Mouse (Mus musculus): ENCODE measurements around the gene Blvra. TPM values are rescaled to one million over a fixed set of nuclear protein-coding genes. Genes with fewer than 3 reads are reported as not detected.
"Not testable (repeated sequence)": the region's sequence is repeated elsewhere in the genome, so short reads cannot be mapped to it uniquely, and the experiment has no call there.

Gene Blvra
- polyA plus RNA-seq, 1 experiment from 2014 or later, result 76.4 TPM

DNA sequence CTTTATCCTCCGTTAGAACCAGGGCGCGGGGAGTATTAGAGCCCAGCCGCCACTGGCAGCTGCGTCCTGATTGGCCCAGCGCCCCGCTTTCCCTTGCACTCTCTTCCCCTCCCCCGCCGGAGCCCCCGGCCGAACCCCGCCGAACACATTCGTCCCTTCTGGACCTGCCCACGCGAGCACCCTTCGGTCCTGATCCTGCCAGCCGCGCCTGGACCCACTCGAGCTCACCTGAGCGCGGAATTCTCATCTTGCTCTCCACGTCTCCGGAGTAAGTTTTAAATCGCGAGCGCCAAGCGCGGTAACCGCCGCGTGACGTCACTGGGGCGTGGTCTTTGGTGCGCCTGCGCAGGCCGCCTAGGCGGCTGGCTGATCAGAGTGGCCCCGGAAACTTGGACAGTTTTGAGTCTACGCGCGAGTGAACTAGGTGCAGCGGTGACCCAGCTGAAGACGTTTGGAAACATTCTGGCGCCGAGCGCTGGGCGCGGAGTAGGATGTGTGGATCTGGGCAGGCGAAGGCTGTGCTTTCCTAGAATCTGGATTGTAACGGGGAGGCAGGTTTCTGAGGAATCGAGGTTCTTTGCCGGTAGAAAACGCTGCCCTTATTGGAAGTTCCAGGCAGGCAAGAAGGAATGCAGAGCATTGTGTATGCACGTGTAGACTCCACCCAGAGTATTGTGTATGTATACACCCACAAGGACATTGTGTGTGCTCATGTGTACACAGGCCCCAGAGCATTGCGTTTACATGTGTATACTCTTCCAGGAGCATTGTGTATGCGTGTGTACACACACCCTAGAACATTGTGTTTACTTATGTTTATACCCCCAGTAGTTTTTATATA, 63.4 kb downstream of the Blvra start, which contains the start of gene Ncaph:
TSS of gene Ncaph (minus strand) at position 334 of the 841 bp plus-strand sequence.
- H3K9ac ChIP-seq (ENCODE audit: low read depth, low read length), result peak within 1 kb of the TSS; percentile 60
- no peak for TF ChIP-seq CTCF (IDR thresholded peaks at IDR 0.05; ENCODE audit: low read depth)
- H3K4me3 ChIP-seq (replicated peaks; ENCODE audit: low read depth, low read length), result peak within 1 kb of the TSS; percentile 87
- peak within 1 kb of the TSS; percentile 84 for H3K27ac ChIP-seq
- peak; percentile 94 for DNase-seq (ENCODE audit: low spot score)
- H3K9me3 ChIP-seq (replicated peaks; ENCODE audit: low read length), result no peaks in the 10 kb centered on the region
- 1% methylated on average over 55 of the region's 57 CpGs for WGBS
- H3K27me3 ChIP-seq (ENCODE audit: insufficient read depth, low read length), result no peaks in the 10 kb centered on the region
- H3K4me2 ChIP-seq (ENCODE audit: low read length), result peak within 1 kb of the TSS; percentile 65
- 0 out of 2 replicates have a peak, but pooled peaks cover 10% of the 10 kb centered on the region for H3K4me1 ChIP-seq (replicated peaks; ENCODE audit: insufficient read depth, low read length)
- no peaks in the 10 kb centered on the region for H3K36me3 ChIP-seq (ENCODE audit: insufficient read depth, low read length)
- peak; percentile 85 for ATAC-seq (replicated peaks; ENCODE audit: low FRiP score, low read depth)

DNA sequence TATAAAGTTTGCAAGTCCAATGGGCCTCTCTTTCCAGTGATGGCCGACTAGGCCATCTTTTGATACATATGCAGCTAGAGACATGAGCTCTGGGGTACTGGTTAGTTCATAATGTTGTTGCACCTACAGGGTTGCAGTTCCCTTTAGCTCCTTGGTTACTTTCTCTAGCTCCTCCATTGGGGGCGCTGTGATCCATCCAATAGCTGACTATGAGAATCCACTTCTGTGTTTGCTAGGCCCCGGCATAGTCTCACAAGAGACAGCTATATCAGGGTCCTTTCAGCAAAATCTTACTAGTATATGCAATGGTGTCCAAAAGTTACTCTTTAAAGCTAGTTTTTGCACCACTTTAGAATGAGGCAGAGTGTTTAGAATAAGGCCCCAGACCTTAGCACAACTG, 64.8 kb downstream of the Blvra start:
- not testable (repeated sequence) for H3K36me3 ChIP-seq (ENCODE audit: insufficient read depth, low read length); H3K9me3 ChIP-seq (replicated peaks; ENCODE audit: low read length); DNase-seq (ENCODE audit: low spot score); H3K27me3 ChIP-seq (ENCODE audit: insufficient read depth, low read length); H3K4me2 ChIP-seq (ENCODE audit: low read length); H3K4me3 ChIP-seq (replicated peaks; ENCODE audit: low read depth, low read length); H3K27ac ChIP-seq; ATAC-seq (replicated peaks; ENCODE audit: low FRiP score, low read depth); H3K4me1 ChIP-seq (replicated peaks; ENCODE audit: insufficient read depth, low read length); H3K9ac ChIP-seq (ENCODE audit: low read depth, low read length)
- peak; percentile 39; the same call in 1 of the 2 replicates for TF ChIP-seq CTCF (IDR thresholded peaks at IDR 0.05; ENCODE audit: low read depth)
- WGBS, result 36% methylated on average over 2 of the region's 3 CpGs

DNA sequence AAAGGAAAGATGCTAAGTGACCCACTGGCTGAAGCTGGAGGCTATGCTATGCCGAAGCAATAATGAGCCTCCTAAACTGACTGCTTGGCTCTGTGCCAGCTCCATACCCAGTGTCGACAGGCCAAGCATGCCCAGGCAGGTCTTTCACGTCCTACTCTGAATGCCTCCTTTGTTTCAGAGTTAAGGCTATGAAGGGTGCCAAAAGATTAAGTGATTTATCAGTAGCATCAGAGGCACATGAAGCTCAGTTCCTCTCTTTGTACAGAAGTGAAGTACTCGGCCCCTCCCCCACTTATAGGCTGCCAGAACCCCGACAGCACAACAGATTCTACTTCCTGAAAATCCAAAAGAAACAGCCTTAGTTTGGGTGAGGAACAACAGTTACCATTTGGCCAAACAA, 66.5 kb downstream of the Blvra start:
- Histone ChIP-seq H3K4me3 (replicated peaks; ENCODE audit: low read depth, low read length) (no peak overlapping the region), H3K4me1 (replicated peaks; ENCODE audit: insufficient read depth, low read length) (peaks cover 7% of the 10 kb centered on the region; the same call in 1 of the 2 replicates), H3K27ac (peak overlapping the region; percentile 58; the same call in 1 of the 2 replicates), H3K27me3 (ENCODE audit: insufficient read depth, low read length) (no peaks in the 10 kb centered on the region), H3K4me2 (ENCODE audit: low read length) (peak overlapping the region; percentile 9), H3K9ac (ENCODE audit: low read depth, low read length) (no peak overlapping the region), H3K36me3 (ENCODE audit: insufficient read depth, low read length) (0 out of 2 replicates have a peak, but pooled peaks cover 5% of the 10 kb centered on the region), H3K9me3 (replicated peaks; ENCODE audit: low read length) (no peaks in the 10 kb centered on the region)
- 9% methylated on average over 5 of the region's 5 CpGs for WGBS
- TF ChIP-seq CTCF (IDR thresholded peaks at IDR 0.05; ENCODE audit: low read depth), result no peak
- DNase-seq (ENCODE audit: low spot score) (peak; percentile 69), ATAC-seq (replicated peaks; ENCODE audit: low FRiP score, low read depth) (peak; percentile 16; the same call in 1 of the 2 replicates)

DNA sequence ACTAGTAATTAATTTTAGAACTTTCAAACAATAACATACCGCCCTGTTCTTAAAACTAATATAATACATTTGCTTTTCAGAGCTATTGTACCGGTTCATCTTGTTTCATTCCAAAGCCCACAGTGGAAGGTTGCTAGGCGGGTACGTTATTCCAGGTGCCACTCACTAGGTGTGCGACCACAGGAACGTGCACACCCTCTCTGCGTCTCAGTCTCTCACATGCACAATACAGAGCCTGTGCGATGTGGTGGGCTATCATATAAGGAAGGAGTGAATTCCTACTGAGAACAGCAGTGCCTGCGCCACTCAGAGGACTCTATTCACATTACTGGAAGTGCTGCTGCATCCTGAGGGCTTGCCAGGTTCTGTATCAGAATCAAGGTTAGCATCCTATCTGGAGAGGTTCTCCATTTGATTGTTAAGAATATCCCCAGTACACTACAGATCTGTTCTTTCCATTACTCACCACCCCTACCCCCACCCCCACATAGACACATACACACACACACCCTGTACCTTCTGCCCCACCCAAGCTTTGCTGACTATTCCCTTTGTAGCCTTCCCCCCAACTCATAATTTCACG, 67.5 kb downstream of the Blvra start:
- no peak for ATAC-seq (replicated peaks; ENCODE audit: low FRiP score, low read depth)
- WGBS, result 84% methylated on average over 10 of the region's 10 CpGs
- H3K27me3 ChIP-seq (ENCODE audit: insufficient read depth, low read length), result no peaks in the 10 kb centered on the region
- H3K36me3 ChIP-seq (ENCODE audit: insufficient read depth, low read length), result 0 out of 2 replicates have a peak, but pooled peaks cover 5% of the 10 kb centered on the region
- H3K4me3 ChIP-seq (replicated peaks; ENCODE audit: low read depth, low read length), result no peak overlapping the region
- no peaks in the 10 kb centered on the region for H3K9me3 ChIP-seq (replicated peaks; ENCODE audit: low read length)
- H3K4me2 ChIP-seq (ENCODE audit: low read length), result no peak overlapping the region
- peaks cover 9% of the 10 kb centered on the region; the same call in 1 of the 2 replicates for H3K4me1 ChIP-seq (replicated peaks; ENCODE audit: insufficient read depth, low read length)
- no peak for DNase-seq (ENCODE audit: low spot score)
- H3K27ac ChIP-seq, result no peak overlapping the region
- no peak overlapping the region for H3K9ac ChIP-seq (ENCODE audit: low read depth, low read length)
- no peak for TF ChIP-seq CTCF (IDR thresholded peaks at IDR 0.05; ENCODE audit: low read depth)

DNA sequence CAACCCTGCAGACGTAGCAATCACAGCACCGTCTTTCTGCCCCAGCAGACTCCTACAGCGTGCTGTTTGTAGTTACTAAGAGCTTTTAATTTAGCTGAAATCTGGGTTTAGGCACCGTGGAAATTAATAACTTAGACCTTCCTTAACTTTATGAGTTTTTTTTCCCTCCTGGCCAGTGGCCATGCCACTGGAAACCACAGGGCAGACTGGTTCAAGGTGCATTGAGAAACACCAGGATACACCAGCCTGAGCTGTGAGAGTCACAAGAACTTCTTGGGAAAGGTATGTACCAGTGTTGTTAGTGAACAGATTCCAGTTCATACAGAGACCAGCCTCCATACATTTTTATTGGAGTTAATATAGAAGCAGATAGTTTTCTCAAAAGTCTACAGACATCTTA, 68.0 kb downstream of the Blvra start:
- H3K4me3 ChIP-seq (replicated peaks; ENCODE audit: low read depth, low read length), result no peak overlapping the region
- DNase-seq (ENCODE audit: low spot score), result no peak
- H3K9ac ChIP-seq (ENCODE audit: low read depth, low read length), result no peak overlapping the region
- TF ChIP-seq CTCF (IDR thresholded peaks at IDR 0.05; ENCODE audit: low read depth), result no peak
- H3K36me3 ChIP-seq (ENCODE audit: insufficient read depth, low read length), result 0 out of 2 replicates have a peak, but pooled peaks cover 5% of the 10 kb centered on the region
- H3K27ac ChIP-seq, result no peak overlapping the region
- peaks cover 9% of the 10 kb centered on the region; the same call in 1 of the 2 replicates for H3K4me1 ChIP-seq (replicated peaks; ENCODE audit: insufficient read depth, low read length)
- no peaks in the 10 kb centered on the region for H3K27me3 ChIP-seq (ENCODE audit: insufficient read depth, low read length)
- no peaks in the 10 kb centered on the region for H3K9me3 ChIP-seq (replicated peaks; ENCODE audit: low read length)
- 71% methylated on average over 4 of the region's 4 CpGs for WGBS
- no peak overlapping the region for H3K4me2 ChIP-seq (ENCODE audit: low read length)
- no peak for ATAC-seq (replicated peaks; ENCODE audit: low FRiP score, low read depth)

DNA sequence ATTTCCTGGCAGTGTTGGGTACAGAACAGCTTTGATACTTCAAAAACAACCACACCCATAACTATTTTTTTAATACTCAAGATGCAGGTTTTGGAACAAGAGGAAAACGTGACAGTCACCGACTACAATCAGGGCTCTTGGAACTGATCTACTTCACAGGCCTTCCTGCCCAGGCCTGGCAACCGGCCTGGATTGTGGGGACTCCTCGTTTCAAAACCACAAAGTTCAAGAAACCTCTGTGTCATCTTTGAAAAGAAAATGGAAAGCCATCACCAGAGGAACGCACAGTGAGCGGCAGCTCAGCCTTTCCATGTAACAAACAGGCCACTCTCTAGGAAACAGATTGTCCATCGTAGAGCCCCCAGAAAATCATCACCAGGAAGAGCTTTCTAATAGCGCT, 68.6 kb downstream of the Blvra start:
- no peak overlapping the region for H3K4me3 ChIP-seq (replicated peaks; ENCODE audit: low read depth, low read length)
- 0 out of 2 replicates have a peak, but pooled peaks cover 5% of the 10 kb centered on the region for H3K36me3 ChIP-seq (ENCODE audit: insufficient read depth, low read length)
- WGBS, result 87% methylated on average over 8 of the region's 8 CpGs
- H3K27ac ChIP-seq, result 0 out of 2 replicates have a peak overlapping the region, but pooled peaks have one; percentile 10
- H3K27me3 ChIP-seq (ENCODE audit: insufficient read depth, low read length), result no peaks in the 10 kb centered on the region
- H3K4me1 ChIP-seq (replicated peaks; ENCODE audit: insufficient read depth, low read length), result peaks cover 9% of the 10 kb centered on the region; the same call in 1 of the 2 replicates
- no peak for ATAC-seq (replicated peaks; ENCODE audit: low FRiP score, low read depth)
- no peak for TF ChIP-seq CTCF (IDR thresholded peaks at IDR 0.05; ENCODE audit: low read depth)
- no peak for DNase-seq (ENCODE audit: low spot score)
- no peak overlapping the region for H3K4me2 ChIP-seq (ENCODE audit: low read length)
- no peaks in the 10 kb centered on the region for H3K9me3 ChIP-seq (replicated peaks; ENCODE audit: low read length)
- no peak overlapping the region for H3K9ac ChIP-seq (ENCODE audit: low read depth, low read length)

Measured in kidney, postnatal 0 days (tissue).